8 mouse cellular contexts compared by ENCODE assay signal in genomic region chr2:151970191-151971172, GRCm38 (mm10). TPM values are rescaled to one million over a fixed set of nuclear protein-coding genes. Genes with fewer than 3 reads are reported as not detected.
DNase-seq lines count a peak whose midpoint lies in the region; ATAC-seq lines count a peak whose summit lies in the region.

No protein-coding gene starts in this region.

- peak overlapping the region; percentile 55; the same call in 1 of the 2 replicates for H3K9ac ChIP-seq in embryonic facial prominence, embryonic 12.5 days
- H3K9ac ChIP-seq in intestine, embryonic 15.5 days = peak overlapping the region; percentile 18; the same call in 1 of the 2 replicates

- intact Hi-C loops in left cerebral cortex, postnatal 25 days (cut with DNase I) = no loop called here

- peak overlapping the region; percentile 40 for H3K4me3 ChIP-seq in embryonic facial prominence, embryonic 12.5 days
- peak overlapping the region; percentile 29 for H3K4me3 ChIP-seq in intestine, embryonic 15.5 days (replicated peaks)

- no peaks in the 10 kb centered on the region for H3K9me3 ChIP-seq in embryonic facial prominence, embryonic 12.5 days
- no peaks in the 10 kb centered on the region for H3K9me3 ChIP-seq in intestine, embryonic 15.5 days

- H3K27ac ChIP-seq in embryonic facial prominence, embryonic 12.5 days = peak overlapping the region; percentile 72
- no peak overlapping the region for H3K27ac ChIP-seq in intestine, embryonic 15.5 days

- DNase-seq in adrenal gland, adult 2 months = peak; percentile 86
- DNase-seq in left cerebral cortex, postnatal 25 days (ENCODE audit: low spot score in 2 of 2) = peak; percentile 77 to 83
- peak; percentile 91 for DNase-seq in mesoderm, embryonic 11.5 days (ENCODE audit: low read depth, low spot score)
- DNase-seq in right cerebral cortex, postnatal 25 days = peak; percentile 80
- DNase-seq in urinary bladder, postnatal 25 days (ENCODE audit: low spot score) = peak; percentile 68

- H3K4me1 ChIP-seq in embryonic facial prominence, embryonic 12.5 days = peaks cover 52% of the 10 kb centered on the region
- H3K4me1 ChIP-seq in intestine, embryonic 15.5 days (replicated peaks) = peaks cover 44% of the 10 kb centered on the region

- peak; percentile 83 for ATAC-seq in embryonic facial prominence, embryonic 12.5 days (ENCODE audit: insufficient number of reproducible peaks, insufficient read depth, low FRiP score, low TSS enrichment)
- peak; percentile 47 for ATAC-seq in granulocyte monocyte progenitor cell, adult 5-6 weeks (replicated peaks; ENCODE audit: poor library complexity, severe bottlenecking)
- ATAC-seq in intestine, embryonic 15.5 days = peak; percentile 90

- 45% methylated on average over 53 of the region's 53 CpGs for WGBS in embryonic facial prominence, embryonic 12.5 days
- WGBS in intestine, embryonic 15.5 days = 51% methylated on average over 53 of the region's 53 CpGs

- peak overlapping the region; percentile 70 for H3K4me2 ChIP-seq in embryonic facial prominence, embryonic 12.5 days (replicated peaks)
- peak overlapping the region; percentile 64 for H3K4me2 ChIP-seq in intestine, embryonic 15.5 days (replicated peaks)

- peaks cover 16% of the 10 kb centered on the region for H3K36me3 ChIP-seq in embryonic facial prominence, embryonic 12.5 days
- no peaks in the 10 kb centered on the region for H3K36me3 ChIP-seq in intestine, embryonic 15.5 days

- H3K27me3 ChIP-seq in embryonic facial prominence, embryonic 12.5 days = peaks cover 30% of the 10 kb centered on the region
- no peaks in the 10 kb centered on the region for H3K27me3 ChIP-seq in intestine, embryonic 15.5 days (replicated peaks)

RNA-seq across cellular contexts. Expression of gene Fam110a, which starts 9.5 kb away (rescaled TPM):
- 10 to 100 TPM in 1 of 2 experiments, 1 to 10 TPM in 1; 8.5 to 11.3 TPM for total RNA-seq in adrenal gland, adult 2 months (2021)
- polyA plus RNA-seq in adrenal gland, adult 2 months (2012; rRNA removed) = 24.1 and 24.6 TPM in 2 replicates
- polyA plus RNA-seq in embryonic facial prominence, embryonic 12.5 days (2016; fragmentation: Nextera tagmentation; extraction: Ambion mirVana) = 34.6 and 36.2 TPM in 2 replicates
- total RNA-seq in granulocyte monocyte progenitor cell, adult 5-6 weeks (2014; fragmentation: Nextera tagmentation) = 14.9 and 17.6 TPM in 2 replicates
- 3.8 and 8.8 TPM in 2 replicates for total RNA-seq in granulocyte monocyte progenitor cell, adult 5-6 weeks (2017)
- polyA plus RNA-seq in intestine, embryonic 15.5 days (2015; fragmentation: Nextera tagmentation; extraction: Ambion mirVana) = 22.5 and 23.7 TPM in 2 replicates
- total RNA-seq in left cerebral cortex, postnatal 25 days (2021) = 1 to 10 TPM; 6.6 to 8.4 TPM

RNA-seq across cellular contexts. Expression of gene Slc52a3, which starts 25.8 kb away (rescaled TPM):
- total RNA-seq in adrenal gland, adult 2 months (2021) = 1 to 10 TPM; 3.1 to 5.4 TPM
- 5.7 and 6.9 TPM in 2 replicates for polyA plus RNA-seq in adrenal gland, adult 2 months (2012; rRNA removed)
- 1.2 TPM in 2 replicates for polyA plus RNA-seq in embryonic facial prominence, embryonic 12.5 days (2016; fragmentation: Nextera tagmentation; extraction: Ambion mirVana)
- total RNA-seq in granulocyte monocyte progenitor cell, adult 5-6 weeks (2014; fragmentation: Nextera tagmentation) = not detected in 2 replicates
- not detected in 2 replicates for total RNA-seq in granulocyte monocyte progenitor cell, adult 5-6 weeks (2017)
- polyA plus RNA-seq in intestine, embryonic 15.5 days (2015; fragmentation: Nextera tagmentation; extraction: Ambion mirVana) = 3.9 and 5.4 TPM in 2 replicates
- 1 to 10 TPM; 4.0 to 4.1 TPM for total RNA-seq in left cerebral cortex, postnatal 25 days (2021)

RNA-seq across cellular contexts. Expression of gene Angpt4, which starts 59.5 kb away (rescaled TPM):
- 1 to 10 TPM in 1 of 2 experiments, under 1 TPM in 1; 0.63 to 1.6 TPM for total RNA-seq in adrenal gland, adult 2 months (2021)
- polyA plus RNA-seq in adrenal gland, adult 2 months (2012; rRNA removed) = 1.1 and 1.9 TPM in 2 replicates
- polyA plus RNA-seq in embryonic facial prominence, embryonic 12.5 days (2016; fragmentation: Nextera tagmentation; extraction: Ambion mirVana) = 0.28 and 0.31 TPM in 2 replicates
- total RNA-seq in granulocyte monocyte progenitor cell, adult 5-6 weeks (2014; fragmentation: Nextera tagmentation) = not detected in 2 replicates
- total RNA-seq in granulocyte monocyte progenitor cell, adult 5-6 weeks (2017) = not detected in 2 replicates
- polyA plus RNA-seq in intestine, embryonic 15.5 days (2015; fragmentation: Nextera tagmentation; extraction: Ambion mirVana) = 0.63 and 1.1 TPM in 2 replicates
- under 1 TPM; 0.14 to 0.37 TPM for total RNA-seq in left cerebral cortex, postnatal 25 days (2021)

Comparison
In these comparisons a context has a peak if more than half of its experiments do, and no peak if none do; other contexts are left out.
1. RNA of gene Slc52a3, which starts 25.8 kb away (total RNA-seq): 3.1 to 5.4 TPM in adrenal gland, adult 2 months and 4.0 to 4.1 TPM in left cerebral cortex, postnatal 25 days; not detected in granulocyte monocyte progenitor cell, adult 5-6 weeks; every median in the first group is over 4 times any median in the second.
2. Peak in every context shown above with its lines, with median percentiles within 50 percentile points of each other: DNase-seq and ATAC-seq.